Mouse (Mus musculus) embryo, embryonic 11 days (tissue): Measurements from ENCODE around the gene Camta1.
"Not testable (repeated sequence)": the region's sequence is repeated elsewhere in the genome, so short reads cannot be mapped to it uniquely, and the experiment has no call there.

Source experiments
- DNase-seq: peaks from one replicate; pipeline ENCODE4 v3.0.0-alpha.2; 2015

Gene Camta1

DNA sequence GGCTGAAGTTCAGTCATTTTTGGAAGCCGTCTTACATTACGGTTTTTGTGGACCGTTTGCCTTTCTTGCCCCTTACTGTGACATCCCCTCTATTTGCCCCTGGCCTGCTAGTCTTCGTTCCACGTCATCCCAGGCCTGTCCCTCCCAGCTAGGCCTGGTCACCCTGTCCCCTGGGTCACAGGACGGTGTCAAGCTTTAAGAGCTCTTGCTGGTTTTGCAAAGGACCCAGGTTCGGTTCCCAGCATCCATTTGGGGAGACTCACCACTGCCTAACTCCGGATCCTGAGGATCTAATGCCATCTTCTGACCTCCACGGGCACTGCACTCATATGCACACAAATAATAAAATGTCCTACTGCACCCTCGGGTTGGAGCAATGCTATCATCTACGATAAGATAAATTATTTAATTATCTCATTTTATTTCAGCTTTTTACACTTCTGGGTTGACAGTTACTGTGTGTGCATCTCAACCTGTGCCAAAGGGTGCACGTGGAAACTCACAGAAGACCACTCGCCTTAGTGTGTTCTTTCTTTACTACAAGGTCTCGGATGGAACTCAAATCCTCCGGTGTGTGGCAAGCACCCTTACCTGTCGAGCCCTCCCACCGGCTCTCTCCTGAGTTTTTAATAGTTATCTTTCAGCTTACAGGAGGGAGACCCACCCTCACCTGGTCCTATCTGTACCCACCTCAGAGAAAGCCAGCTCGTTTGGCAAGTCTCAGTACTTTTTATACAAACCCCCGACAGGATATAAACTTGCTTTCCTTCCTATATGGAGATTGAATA lies 951.3 kb downstream of the Camta1 start:
- DNase-seq: no peak

DNA sequence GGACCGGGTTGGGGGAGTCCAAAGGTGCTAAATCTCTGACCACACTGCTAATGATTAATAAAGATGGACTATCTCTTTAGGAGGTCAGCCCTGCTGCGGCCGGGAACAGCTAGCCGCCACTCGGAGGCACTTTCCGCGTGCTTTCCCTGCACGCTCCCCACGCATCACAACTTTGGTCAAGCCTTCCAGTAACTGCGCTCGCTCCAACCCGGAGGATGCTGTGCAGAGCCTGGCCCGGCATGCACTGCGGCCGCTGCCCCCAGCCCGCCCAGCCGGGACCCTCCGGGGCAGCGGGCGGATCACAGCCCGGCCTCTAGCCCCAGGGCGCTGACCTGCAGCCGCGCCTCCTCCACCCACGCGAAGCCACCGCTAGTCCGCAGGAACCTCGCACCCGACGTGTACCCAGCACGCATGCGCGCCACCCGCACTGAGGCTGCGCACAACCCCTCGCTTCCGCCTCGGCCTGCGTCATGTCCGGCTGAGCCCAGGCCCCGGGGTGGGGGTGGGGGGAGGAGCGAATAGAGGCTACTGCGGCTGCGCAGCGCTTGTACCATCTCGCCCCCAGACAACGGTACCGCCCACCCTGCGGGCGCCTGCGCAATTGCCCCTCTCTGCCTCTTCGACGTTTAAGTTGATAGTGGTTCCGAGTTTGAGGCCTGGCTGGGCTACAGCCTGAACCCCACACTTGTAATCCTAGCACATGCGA lies 952.1 kb downstream of the Camta1 start:
- peak; percentile 99 for DNase-seq

DNA sequence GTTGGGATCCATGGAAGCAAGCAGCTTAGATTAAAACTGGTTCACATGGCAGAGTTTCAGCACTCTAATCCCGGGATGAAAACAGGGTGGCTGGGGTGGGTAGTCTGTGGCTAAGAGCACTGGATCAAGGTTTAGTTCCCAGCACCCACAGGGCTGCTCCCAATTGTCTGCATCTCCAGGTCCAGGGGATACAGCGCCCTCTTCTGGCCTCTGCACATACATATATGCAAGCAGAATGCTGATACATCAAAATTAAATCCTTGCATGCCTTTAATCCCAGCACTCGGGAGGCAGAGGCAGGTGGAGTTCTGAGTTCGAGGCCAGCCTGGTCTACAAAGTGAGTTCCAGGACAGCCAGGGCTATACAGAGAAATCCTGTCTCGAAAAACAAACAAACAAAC lies 953.2 kb downstream of the Camta1 start:
- DNase-seq: not testable (repeated sequence)

DNA sequence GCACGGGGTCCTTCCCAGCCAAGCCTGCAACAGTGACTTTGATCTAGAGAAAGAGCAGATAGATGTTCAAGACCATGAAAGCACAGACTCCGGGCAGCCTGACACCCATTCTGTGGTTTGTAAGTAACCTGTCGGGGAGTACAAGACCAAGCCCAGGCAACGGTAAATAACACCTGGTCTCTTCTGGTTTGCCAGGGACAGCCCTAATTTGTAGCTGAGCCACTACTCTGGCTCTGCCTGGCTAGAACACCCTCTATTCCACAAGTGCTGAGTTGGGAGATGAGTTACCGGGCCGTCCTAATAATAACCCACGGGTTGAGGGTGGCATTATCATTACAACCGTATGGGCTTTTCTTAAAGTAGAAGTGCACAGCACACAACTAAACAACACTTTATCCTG lies 954.6 kb downstream of the Camta1 start:
- no peak for DNase-seq

DNA sequence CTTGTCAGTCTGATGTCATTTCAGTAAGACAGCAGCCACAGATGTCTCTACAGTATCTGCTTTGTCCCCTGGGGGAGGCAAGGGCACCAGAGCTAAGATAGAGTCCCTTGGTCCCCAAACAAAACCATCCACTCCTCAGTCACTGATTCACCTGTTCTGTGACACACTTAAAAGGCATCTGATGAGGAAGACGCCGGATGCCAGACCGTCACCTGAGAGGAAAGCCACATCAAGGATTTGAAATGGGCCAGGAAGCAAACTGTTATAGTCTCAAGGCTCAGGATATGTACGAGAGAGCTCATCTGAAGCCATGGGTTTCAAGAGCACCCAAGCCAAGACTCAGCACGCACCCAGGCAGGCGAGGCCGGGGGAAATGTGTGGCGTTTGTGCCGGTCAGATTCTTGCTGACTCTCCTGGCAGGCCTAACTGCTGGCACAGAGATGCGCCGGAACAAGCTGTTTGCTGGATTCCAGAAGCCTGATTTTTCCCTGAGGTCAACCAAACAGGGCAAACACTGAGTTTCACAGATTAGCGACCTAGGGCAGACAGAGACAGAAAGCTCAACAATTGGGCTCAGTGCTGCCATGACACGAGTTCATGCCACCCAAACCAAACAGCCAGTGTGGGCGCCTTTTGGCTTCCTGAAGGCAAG lies 958.5 kb downstream of the Camta1 start:
- DNase-seq: no peak

DNA sequence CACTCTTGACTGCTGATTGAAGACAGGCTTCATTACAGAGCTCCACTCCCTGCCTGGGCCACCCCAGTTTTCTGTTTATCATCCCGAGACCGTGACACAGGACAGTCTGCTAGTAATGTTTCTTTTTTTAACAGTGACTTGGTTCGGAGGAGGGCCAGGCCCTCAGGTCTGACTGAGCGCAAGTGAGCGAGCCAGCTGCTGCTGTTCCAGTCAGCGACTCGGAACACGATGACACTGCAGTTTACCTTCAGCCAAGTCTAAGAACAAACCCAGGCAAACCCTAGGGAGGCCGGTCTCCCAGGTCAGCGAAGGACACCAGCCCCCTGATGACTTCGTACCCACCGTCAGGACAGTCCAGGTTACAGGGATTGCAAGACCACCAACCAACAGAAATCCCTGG lies 959.6 kb downstream of the Camta1 start:
- no peak for DNase-seq

DNA sequence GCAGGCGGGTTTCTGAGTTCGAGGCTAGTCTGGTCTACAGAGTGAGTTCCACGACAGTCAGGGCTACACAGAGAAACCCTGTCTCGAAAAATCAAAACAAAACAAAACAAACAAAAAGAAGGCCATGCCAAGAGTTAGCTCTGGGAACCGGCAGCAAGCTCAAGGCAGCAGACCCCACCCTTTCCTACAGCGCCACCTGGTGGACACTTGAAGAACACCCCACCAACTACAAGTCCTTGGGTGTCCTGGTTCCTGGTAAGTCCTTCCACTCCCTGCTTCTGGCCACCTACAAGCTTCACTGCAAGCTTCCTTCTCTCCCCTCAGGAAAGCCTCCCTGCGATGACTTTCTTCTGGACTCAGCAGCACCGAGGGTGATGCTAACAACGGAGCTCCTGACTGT lies 960.0 kb downstream of the Camta1 start:
- peak; percentile 75 for DNase-seq

DNA sequence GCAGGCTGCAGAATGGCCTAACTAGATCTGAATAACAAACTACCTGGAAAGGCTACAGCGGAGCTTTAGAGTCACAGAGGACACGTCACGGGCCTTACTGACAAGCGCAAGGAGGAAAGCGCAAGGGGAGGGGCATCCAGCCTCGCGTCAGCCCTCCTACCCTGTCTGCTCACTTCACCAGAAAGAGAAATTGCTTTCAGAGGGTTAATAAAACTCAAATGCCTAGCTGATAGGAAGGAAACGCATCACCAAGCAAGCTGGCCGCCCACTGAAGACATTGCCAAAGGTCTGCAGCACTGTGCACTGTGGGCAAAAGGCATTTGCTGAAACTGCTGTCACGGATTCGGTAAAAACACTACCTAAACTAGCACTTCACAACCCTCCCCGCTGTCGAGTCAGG lies 961.2 kb downstream of the Camta1 start:
- no peak for DNase-seq

DNA sequence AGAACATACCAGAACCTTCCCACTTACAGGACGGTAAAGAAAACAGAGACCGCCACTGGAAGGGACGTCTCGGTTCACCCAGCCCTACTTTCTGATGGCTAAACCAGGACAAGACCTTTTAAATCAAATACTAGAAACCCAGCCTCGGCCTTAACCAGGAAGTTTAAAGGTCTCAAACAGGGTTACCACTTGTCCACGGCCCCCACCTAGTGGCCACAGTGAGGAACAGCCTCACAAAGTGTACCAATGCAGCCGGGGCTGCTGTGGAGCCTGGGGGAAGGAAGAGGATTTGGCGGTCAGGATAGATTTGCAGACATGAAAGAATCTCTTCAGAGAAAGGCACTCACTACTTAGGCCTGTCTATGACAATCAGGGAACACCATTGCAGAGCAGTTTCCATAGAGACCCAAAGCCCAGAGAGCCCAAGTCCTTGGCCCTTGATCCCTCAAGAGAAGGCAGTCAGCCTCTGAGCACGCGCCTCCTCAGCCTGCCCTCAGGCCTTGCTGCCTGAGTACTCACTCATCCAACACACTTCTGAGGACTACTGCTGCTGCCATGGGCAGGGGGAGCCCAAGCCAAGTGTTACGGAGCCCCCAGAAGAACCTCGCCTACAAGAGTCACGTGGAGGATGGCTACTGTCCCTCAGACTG lies 962.8 kb downstream of the Camta1 start:
- peak; percentile 84 for DNase-seq

DNA sequence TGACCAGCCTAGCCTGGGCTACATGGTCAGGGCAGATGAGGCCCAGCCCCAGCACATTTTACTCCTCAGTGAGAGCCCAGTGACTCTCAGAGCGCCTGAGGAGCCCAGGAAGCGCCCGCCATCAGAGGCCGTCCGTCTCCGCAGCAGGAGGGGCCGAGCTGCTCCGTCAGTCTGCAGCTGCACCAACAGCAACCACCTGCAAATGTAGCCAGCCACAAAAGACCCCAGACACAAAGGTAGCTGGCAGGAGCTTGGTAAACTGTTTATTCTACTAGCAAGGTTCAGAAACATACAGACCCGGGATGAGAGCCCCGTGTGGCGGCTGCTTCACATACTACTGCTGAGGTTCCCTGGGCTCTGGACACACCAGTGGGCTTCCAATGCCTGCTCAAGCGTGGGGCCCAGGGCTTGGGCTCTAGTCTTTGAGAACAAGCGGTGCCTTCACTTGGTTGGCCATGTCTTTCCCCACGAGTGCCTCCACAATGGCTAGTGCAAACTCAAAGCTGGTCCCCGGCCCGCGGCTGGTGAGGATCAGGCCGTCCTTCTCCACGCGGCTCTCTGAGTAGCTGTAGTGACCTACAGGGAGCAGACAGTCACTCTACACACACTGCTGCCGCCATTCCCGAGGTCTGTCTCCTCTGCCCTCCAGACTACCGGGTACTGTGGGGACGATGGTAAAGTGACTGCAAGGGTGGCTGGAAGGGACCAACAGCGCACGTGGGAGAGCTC lies 964.6 kb downstream of the Camta1 start:
- DNase-seq: no peak

DNA sequence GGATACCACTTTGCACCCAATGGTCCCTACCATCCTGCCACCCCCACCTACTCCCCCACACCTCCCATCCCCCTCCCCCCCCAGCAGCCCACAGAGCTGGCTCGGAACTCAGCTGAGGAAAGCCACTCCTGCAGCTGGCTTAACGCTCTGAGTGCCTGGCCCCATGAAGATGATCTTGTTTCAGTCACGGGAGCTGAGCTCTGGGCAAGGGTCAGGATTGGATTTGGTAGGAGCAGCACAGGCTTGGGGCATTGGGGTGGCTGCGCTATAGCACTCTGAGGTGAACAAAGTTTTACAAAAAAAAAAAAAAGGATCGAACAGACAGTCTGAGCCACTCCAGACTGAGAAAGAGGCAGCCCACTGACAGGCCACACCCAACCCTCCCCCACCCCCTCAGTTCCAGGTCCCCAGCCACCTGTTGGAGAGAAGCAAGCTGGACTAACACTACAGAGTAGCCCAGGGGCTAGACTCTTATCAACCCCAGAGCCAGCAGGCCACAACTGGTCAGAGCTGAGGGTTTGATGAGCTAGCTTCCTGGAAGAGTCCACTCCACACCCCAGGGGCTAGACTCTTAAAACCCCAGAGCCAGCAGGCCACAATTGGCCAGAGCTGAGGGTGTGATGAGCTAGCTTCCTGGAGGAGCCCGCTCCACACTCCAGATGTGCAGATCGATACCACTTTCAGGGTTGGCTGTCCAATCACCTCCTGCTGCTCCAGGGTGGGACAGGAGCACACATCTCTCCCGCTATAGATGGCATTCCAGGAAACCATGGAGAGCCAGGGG lies 966.8 kb downstream of the Camta1 start:
- DNase-seq: no peak

DNA sequence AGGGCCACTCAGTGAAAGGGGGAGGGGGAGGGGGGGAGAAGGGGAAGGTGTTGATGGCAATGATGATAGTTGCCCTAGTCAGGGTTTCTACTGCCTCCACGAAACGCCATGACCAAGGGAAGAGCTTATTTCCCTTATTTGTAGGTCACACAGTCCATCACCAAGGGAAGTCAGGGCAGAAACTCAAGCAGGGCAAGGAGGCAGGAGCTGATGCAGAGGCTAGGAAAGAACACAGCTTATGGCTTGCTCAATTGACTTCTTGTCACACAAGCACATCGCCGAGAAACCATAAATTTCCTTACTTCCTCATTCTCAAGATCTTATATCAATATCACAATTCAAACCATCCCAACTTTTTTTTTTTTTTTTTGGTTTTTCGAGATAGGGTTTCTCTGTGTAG lies 970.4 kb downstream of the Camta1 start:
- DNase-seq: no peak

DNA sequence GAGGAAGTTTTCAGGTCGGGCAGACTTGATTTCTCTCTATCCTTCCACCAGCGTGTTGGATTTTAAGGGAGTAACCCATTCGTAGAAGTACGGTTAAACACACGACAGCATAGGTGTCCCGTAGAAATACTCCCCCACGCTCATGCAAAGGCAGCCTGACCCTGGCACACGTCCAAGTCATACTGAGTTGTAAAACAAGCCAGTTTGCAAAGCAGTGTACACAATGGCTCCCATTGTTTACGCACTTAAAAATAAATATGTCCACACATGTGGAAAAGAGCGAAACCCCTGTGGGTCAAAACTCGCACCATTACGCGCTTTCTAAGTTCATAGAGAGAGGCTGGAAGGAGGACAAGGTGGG lies 971.7 kb downstream of the Camta1 start:
- DNase-seq: no peak

DNA sequence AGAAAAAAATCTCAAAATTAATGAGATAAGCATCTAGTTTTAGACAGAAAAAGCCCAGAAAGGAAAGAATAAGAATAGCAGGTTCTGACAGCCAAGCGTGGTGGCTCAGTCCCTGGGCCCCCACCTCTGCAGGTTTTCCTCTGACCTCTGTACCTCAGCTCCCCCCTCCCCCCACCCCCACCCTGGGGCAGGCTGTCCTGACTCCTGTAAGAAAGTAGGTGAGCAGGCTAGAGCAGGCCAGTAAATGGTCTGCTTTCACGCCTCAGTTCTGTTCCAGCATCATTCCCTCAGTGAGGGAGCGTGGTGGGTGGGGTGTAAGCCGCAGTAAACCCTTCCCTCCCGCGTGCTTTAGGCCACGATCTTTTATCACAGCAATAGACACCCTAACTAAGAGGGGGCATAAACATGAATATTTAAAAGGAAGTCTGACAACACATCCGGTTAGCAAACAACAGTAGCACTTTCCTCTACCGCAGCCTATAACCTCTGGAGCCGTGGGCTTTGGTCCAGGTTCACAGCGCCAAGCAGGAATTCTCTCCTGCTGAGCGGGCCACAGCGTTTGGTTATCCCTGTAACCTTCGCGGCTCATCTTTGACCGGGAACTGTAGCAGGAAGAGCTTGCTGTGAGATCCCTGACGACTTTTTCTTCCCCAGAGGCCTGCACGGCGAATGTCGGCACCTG lies 972.3 kb downstream of the Camta1 start:
- no peak for DNase-seq

DNA sequence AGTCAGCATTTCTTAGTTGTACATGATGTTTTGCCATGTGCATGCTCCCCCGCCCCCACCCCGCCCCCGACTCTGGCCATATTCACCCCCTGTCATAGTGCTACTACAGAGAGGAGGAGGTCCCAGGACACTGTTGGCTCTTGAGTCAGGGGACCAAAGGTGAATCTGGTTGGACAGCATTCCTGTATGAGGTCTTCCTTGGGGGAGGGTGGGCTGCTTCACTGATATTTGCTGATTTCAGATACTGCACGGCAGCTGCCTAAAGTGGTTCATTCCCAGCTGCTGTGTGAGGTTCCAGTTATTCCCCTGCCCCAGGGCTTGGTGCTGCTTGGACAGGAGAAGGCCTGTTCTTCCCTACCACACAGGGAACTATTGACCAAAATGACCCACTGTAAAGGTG lies 973.2 kb downstream of the Camta1 start:
- DNase-seq: no peak

DNA sequence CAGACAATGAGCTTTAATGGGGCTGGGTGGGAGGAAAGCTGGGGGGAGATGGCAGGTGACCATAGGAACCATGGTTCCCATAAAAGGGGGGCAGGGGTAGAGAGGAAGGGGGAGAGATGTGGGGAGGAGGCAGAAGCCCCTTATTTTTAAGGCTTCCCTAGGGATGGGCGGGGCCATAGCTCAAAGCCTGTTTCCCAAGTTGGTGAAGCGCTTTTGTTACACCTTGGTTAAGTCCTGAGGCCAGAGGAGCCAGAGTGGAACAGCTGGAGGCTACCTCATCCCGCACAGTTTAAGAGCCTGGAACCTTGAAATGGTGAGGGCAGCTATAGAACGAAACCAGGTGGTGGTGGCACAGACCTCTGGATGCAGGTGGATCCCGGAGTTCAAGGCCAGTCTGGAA lies 973.8 kb downstream of the Camta1 start:
- DNase-seq: no peak

DNA sequence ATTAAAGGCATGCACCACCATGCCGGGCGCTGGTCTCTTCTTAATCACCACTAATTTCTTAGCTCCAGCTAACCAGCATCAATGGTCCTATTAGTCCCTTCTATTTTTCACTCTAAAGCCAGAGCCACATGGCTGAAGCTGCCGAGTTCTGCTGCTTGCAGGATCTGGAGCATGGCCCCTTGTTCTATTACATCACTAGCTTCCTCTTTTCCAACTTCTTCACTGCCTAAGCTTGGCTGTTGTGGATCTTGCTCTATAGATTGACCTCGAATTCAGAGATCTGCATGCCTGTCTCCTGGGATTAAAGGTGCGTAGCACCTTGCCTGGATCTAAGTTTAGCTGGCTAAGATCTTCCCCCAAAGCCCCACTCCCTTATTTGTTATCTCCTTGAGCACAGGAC lies 979.0 kb downstream of the Camta1 start:
- no peak for DNase-seq

DNA sequence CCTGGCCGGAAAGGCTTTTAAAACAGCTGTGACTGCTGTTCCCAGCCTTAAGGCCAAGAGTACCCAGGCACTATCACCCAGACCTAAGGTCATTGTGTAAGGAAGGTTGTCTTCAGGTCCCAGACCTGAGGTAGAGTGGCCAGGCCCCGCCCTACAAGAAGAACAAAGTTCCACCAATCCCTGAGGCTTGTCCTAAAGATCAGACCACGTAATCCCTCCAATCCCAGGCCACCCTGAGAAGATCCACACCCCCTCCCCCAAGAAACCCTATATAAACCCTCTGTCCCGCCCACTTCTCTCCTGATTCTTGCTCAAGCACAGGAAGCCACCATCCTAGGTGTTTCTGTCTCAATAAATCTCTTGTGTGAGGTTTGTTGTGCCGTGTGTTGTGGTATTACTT lies 981.3 kb downstream of the Camta1 start:
- DNase-seq: no peak

DNA sequence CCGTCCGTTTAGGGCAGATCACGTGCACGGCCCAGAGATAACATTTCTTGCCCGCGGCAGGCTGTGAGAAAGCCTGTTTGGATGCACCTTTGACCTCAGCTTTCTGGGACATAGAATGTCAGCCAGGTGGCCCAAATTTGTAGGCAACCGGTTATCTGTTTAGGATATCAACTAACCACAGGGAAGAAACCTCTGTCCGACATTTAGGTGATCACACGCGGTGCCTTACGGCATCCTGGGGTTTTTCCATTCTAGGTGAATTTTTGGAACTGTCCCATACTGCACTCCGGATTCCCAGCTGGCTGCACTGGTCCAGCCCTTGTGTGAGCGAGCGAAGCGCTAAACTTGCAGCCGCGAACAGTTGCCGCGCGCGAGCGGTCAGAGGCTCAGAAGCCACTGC lies 982.0 kb downstream of the Camta1 start:
- DNase-seq: no peak

DNA sequence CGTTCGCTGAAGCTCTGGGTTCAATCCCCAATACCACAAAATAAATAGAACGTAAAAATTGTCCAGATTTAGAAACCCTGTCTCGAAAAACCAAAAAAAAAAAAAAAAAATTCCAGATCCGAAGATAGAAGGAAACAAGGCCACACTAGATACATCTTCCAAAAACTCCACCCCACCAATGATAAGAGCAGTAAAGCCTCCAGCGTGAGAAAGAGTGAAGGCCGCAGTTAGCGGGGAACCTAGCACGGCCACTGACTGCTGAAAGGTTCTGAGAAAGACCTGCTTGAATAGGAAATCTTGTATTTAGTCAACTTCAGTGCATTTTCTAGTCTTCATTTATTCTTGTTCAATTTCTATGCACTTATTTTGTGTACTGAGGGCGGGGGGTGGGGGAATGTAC lies 986.3 kb downstream of the Camta1 start:
- DNase-seq: no peak

DNA sequence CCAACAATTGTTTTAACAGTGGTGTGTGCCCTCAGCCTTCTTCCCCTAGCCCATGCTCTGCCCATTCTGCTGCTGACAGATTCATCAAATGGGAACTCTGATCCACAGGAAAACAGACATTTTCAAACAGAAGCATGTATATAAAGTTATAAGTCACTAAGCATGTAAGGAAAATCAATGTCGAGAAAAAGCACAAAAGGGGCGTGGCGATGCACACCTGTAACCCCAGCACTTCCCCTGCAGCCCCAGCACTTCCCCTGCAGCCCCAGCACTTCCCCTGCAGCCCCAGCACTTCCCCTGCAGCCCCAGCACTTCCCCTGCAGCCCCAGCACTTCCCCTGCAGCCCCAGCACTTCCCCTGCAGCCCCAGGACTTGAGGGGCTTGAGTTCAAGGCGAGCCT lies 987.3 kb downstream of the Camta1 start:
- not testable (repeated sequence) for DNase-seq

DNA sequence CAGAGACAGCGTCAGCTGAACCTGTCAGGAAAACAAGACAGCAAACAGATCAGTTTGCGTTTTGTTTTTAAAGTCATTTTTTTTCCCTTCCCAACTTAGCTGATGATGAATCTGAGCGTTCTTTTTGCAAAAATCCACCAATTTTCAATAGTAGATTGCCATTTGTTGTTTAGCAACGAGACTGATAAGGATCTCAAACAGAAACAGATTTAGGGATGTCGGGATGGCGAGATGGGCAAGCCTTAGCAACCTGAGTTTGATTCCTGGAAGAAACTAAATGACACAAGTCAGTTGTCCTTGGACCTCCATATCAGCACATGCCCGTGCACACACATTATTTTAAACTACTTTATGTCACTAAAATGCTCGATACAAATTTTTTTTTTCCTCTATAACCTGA lies 989.0 kb downstream of the Camta1 start:
- DNase-seq: no peak
